Mouse (Mus musculus): Measurements from ENCODE around the gene Cd70. TPM values are rescaled to one million over a fixed set of nuclear protein-coding genes. Genes with fewer than 3 reads are reported as not detected.

Gene Cd70
- 1.0 TPM for polyA plus RNA-seq (2017; shearing (Covaris generic))

DNA sequence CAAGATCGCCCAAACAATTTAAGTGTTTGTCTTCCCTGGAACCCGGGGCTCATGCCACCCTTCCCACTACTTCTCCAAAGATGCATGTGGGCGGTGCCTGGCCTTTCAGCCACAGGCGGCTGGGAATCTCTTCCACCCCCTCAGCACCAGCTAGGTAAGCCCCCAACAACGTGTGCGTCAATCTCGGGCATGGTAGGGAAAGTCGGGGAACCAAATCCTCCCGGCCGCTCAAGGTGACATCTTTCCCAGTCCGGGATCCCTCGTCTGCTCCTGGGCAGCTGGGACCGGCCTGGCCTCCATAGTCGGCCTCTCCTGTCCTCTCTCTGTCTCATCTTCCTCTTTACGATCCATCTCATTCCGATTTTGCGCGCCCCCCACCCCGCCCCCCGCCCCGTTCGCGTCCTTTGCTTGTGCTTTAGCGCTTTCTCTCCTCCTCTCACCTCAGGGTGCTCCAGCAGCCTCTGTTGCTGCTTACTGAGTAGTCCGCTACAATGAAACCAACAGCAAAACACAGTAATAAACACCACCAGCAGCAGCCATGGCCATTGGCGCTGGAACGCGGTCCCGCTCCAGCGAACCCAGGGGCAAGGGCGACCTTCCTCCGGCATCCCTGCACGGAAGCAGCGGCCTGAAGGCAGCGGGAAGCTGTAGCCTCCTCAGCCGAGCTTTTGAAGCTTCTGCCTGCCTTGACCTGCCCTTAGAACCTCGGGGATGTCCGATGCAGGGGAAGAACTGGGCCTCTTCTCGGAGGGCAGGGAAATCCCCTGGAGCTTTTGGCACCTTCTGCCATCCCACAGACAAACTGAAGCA, at the start of gene Cd70:
Cd70 (minus strand) TSS at position 784 of the 810 bp plus-strand sequence.

DNA sequence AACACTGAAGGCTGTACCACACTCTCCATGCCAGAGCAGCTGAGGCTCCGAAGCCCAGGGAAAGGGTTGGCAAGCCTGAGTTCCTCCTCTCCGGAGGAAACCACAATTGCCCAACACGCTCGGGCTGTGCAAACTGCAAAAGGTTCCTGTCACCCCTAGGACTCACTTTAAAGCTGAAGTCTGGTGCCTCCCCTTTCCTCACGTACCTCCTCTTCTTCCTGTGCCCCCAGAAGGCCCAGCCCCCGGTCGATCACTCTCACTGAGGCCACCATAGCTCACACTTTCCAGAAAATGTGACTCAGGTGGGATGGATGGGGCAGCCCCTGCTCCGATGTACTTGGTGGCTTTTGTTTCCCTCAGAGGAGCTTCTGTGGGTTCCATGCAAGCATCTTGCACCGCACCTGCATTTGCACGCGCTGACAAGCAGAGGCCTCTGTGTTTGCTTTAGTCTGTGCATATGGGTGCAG, 44.5 kb upstream of the Cd70 start, which contains the start of gene Tnfsf14:
Tnfsf14 (minus strand) TSS at position 137 of the 467 bp plus-strand sequence.

DNA sequence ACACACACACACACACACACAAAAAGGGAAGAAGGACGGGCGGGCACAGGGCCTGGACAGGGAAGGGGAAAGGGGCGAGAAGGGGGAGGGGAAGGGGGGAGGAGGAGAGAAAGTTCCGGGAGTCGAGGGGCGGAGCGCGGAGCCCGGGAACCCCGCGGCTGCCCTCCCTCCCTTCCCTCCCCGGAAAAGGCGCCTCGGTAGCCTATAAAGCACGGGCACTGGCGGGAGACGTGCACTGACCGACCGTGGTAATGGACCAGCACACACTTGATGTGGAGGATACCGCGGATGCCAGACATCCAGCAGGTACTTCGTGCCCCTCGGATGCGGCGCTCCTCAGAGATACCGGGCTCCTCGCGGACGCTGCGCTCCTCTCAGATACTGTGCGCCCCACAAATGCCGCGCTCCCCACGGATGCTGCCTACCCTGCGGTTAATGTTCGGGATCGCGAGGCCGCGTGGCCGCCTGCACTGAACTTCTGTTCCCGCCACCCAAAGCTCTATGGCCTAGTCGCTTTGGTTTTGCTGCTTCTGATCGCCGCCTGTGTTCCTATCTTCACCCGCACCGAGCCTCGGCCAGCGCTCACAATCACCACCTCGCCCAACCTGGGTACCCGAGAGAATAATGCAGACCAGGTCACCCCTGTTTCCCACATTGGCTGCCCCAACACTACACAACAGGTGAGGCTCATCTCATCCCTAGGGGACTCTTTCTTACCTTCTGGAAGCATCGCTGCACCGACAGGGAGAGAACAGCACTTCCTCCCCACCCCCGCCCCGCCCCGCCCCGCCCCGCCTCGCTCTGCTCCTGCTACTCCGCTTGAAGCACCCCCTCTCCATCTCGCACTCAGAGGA, 44.2 kb downstream of the Cd70 start, which contains the start of gene Tnfsf9:
Tnfsf9 (plus strand) TSS at position 145 of the 854 bp plus-strand sequence.

Other genes starting within 250 kb of the Cd70 start
- gene Mllt1, start 214.4 kb downstream of the Cd70 start, polyA plus RNA-seq (2017; shearing (Covaris generic)) = 4.7 TPM
- not detected for gene Acer1, start 167.7 kb downstream of the Cd70 start, polyA plus RNA-seq (2017; shearing (Covaris generic))
- gene Clpp, start 159.5 kb downstream of the Cd70 start, polyA plus RNA-seq (2017; shearing (Covaris generic)) = 79.5 TPM
- 43.6 TPM for gene Alkbh7, start 152.4 kb downstream of the Cd70 start, polyA plus RNA-seq (2017; shearing (Covaris generic))
- 1.0 TPM for gene Pspn, start 149.8 kb downstream of the Cd70 start, polyA plus RNA-seq (2017; shearing (Covaris generic))
- gene Gtf2f1, start 138.5 kb downstream of the Cd70 start, polyA plus RNA-seq (2017; shearing (Covaris generic)) = 92.3 TPM
- gene Gm17949, start 138.3 kb downstream of the Cd70 start, polyA plus RNA-seq (2017; shearing (Covaris generic)) = 0.67 TPM
- gene Khsrp, start 118.3 kb downstream of the Cd70 start, polyA plus RNA-seq (2017; shearing (Covaris generic)) = 9.0 TPM
- gene Slc25a41, start 108.1 kb downstream of the Cd70 start, polyA plus RNA-seq (2017; shearing (Covaris generic)) = not detected
- gene Crb3, start 90.7 kb downstream of the Cd70 start, polyA plus RNA-seq (2017; shearing (Covaris generic)) = 1.2 TPM
- 3.2 TPM for gene Slc25a23, start 89.9 kb downstream of the Cd70 start, polyA plus RNA-seq (2017; shearing (Covaris generic))
- 333 TPM for gene Dennd1c, start 71.3 kb downstream of the Cd70 start, polyA plus RNA-seq (2017; shearing (Covaris generic))
- 2.2 TPM for gene Tubb4a, start 62.0 kb downstream of the Cd70 start, polyA plus RNA-seq (2017; shearing (Covaris generic))
- gene Tnfsf9, start 44.5 kb downstream of the Cd70 start, polyA plus RNA-seq (2017; shearing (Covaris generic)) = 10.5 TPM
- 10.2 TPM for gene Tnfsf14, start 44.4 kb upstream of the Cd70 start, polyA plus RNA-seq (2017; shearing (Covaris generic))
- gene C3, start 78.4 kb upstream of the Cd70 start, polyA plus RNA-seq (2017; shearing (Covaris generic)) = 2.6 TPM
- gene Gpr108, start 98.7 kb upstream of the Cd70 start, polyA plus RNA-seq (2017; shearing (Covaris generic)) = 91.3 TPM
- 5.4 TPM for gene Trip10, start 99.7 kb upstream of the Cd70 start, polyA plus RNA-seq (2017; shearing (Covaris generic))
- 229 TPM for gene Vav1, start 129.3 kb upstream of the Cd70 start, polyA plus RNA-seq (2017; shearing (Covaris generic))
- gene Adgre1, start 208.9 kb upstream of the Cd70 start, polyA plus RNA-seq (2017; shearing (Covaris generic)) = 2.3 TPM